Comparison of ENCODE assay signal across 8 mouse cellular contexts in the genomic region with DNA sequence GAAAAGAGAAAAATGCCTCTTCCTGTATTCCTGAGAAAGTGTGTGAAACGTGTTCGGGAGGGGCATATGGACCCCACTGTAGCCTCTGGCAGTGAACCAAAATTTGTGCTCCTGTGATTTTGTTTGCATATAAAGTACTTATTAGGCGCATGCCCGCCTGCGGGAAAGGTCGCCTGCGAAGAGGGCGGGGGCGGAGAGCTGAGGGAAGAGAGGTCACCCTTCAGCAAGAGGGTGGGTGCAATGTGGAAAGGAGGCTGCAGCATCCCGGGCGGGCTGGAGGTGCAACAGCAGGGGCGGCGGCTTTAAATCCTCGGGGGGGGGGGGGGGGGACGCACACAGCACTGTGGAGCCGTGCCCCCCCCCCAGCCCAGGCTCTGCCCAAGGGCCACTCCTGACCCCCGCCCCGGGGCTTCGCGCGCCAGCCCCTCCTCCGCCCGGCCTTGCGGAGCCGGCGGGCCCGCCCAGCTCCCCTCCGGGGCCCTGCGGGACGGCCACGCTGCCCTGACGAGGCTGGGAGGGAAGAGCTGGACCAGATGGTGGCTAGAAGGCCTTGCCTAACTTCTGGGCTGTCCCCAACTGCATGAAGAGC.
A peak's percentile ranks its signal among the peaks of the same experiment; 100 is the strongest.
DNase-seq lines count a peak whose midpoint lies in the region; ATAC-seq and TF ChIP-seq lines count a peak whose summit lies in the region.

No protein-coding gene starts in this region.

- intact Hi-C loops in left cerebral cortex, adult 2 months (cut with DNase I) = no loop called here
- intact Hi-C loops in left cerebral cortex, postnatal 36 days (cut with DNase I) = no loop called here

- H3K4me3 ChIP-seq in left cerebral cortex, adult 2 months = 0 out of 2 replicates have a peak overlapping the region, but pooled peaks have one; percentile 11
- H3K4me3 ChIP-seq in forebrain, embryonic 15.5 days = peak overlapping the region; percentile 45
- H3K4me3 ChIP-seq in intestine, embryonic 14.5 days (ENCODE audit: low read depth, low read length) = peak overlapping the region; percentile 36
- no peak overlapping the region; a peak in 1 of 4 replicates for H3K4me3 ChIP-seq in liver, embryonic 14.5 days (ENCODE audit: insufficient read depth in 1 of 2, low read depth in 2 of 2, low read length in 2 of 2)
- peak overlapping the region; percentile 37 for H3K4me3 ChIP-seq in stomach, embryonic 14.5 days (ENCODE audit: low read depth, low read length)

- no peak for TF ChIP-seq CTCF in left cerebral cortex, adult 2 months (IDR thresholded peaks at IDR 0.05)
- no peak for TF ChIP-seq CTCF in liver, embryonic 14.5 days (IDR thresholded peaks at IDR 0.05; ENCODE audit: low read depth)

- peak overlapping the region; percentile 80 for H3K4me2 ChIP-seq in forebrain, embryonic 15.5 days (replicated peaks)
- H3K4me2 ChIP-seq in intestine, embryonic 14.5 days (ENCODE audit: low read length) = peak overlapping the region; percentile 64
- H3K4me2 ChIP-seq in liver, embryonic 14.5 days (ENCODE audit: low read depth) = peak overlapping the region; percentile 18
- peak overlapping the region; percentile 79 for H3K4me2 ChIP-seq in stomach, embryonic 14.5 days (replicated peaks; ENCODE audit: low read depth, low read length)

- ATAC-seq in forebrain, embryonic 15.5 days (replicated peaks) = peak; percentile 91
- peak; percentile 80 for ATAC-seq in intestine, embryonic 14.5 days (replicated peaks; ENCODE audit: low FRiP score, low TSS enrichment, low read depth)
- no peak for ATAC-seq in liver, embryonic 14.5 days (ENCODE audit: insufficient read depth)
- peak; percentile 80 for ATAC-seq in stomach, embryonic 14.5 days (ENCODE audit: insufficient number of reproducible peaks, insufficient read depth, low FRiP score, low read depth)

- H3K36me3 ChIP-seq in forebrain, embryonic 15.5 days = no peaks in the 10 kb centered on the region
- H3K36me3 ChIP-seq in intestine, embryonic 14.5 days (ENCODE audit: control insufficient read depth, insufficient read depth, low read length) = no peaks in the 10 kb centered on the region
- no peaks in the 10 kb centered on the region for H3K36me3 ChIP-seq in liver, embryonic 14.5 days (replicated peaks; ENCODE audit: control insufficient read depth, insufficient read depth, low read depth)
- no peaks in the 10 kb centered on the region for H3K36me3 ChIP-seq in stomach, embryonic 14.5 days (ENCODE audit: control insufficient read depth, insufficient read depth, low read length)

- TF ChIP-seq EP300 in liver, embryonic 14.5 days (IDR thresholded peaks at IDR 0.05; ENCODE audit: low read depth) = no peak

- peak in 1 of 2 experiments; percentile 10 for DNase-seq in left cerebral cortex, adult 2 months (ENCODE audit: extremely low spot score in 1 of 2, low spot score in 2 of 2)
- DNase-seq in left cerebral cortex, postnatal 36 days (ENCODE audit: low spot score in 2 of 2) = no peak
- DNase-seq in cerebellum, adult 9-10 months = peak; percentile 1
- peak; percentile 63 for DNase-seq in intestine, embryonic 14.5 days (ENCODE audit: low spot score)
- DNase-seq in liver, embryonic 14.5 days (ENCODE audit: low read depth in 3 of 3, low spot score in 3 of 3) = no peak
- DNase-seq in thymus, adult 18-20 months = no peak

- peak overlapping the region; percentile 39; the same call in 1 of the 2 replicates for H3K9ac ChIP-seq in forebrain, embryonic 15.5 days (replicated peaks)
- H3K9ac ChIP-seq in intestine, embryonic 14.5 days (ENCODE audit: low read length) = peak overlapping the region; percentile 27; the same call in 1 of the 2 replicates
- H3K9ac ChIP-seq in liver, embryonic 14.5 days (replicated peaks) = no peak overlapping the region
- peak overlapping the region; percentile 10; the same call in 1 of the 2 replicates for H3K9ac ChIP-seq in stomach, embryonic 14.5 days (replicated peaks; ENCODE audit: low read depth, low read length)

- no peaks in the 10 kb centered on the region for H3K27me3 ChIP-seq in forebrain, embryonic 15.5 days
- no peaks in the 10 kb centered on the region for H3K27me3 ChIP-seq in intestine, embryonic 14.5 days (replicated peaks; ENCODE audit: control insufficient read depth, insufficient read depth, low read length)
- no peaks in the 10 kb centered on the region for H3K27me3 ChIP-seq in liver, embryonic 14.5 days (ENCODE audit: control insufficient read depth, insufficient read depth, low read length)
- H3K27me3 ChIP-seq in stomach, embryonic 14.5 days (ENCODE audit: control insufficient read depth, insufficient read depth, low read length) = no peaks in the 10 kb centered on the region

- H3K27ac ChIP-seq in left cerebral cortex, adult 2 months = no peak overlapping the region
- H3K27ac ChIP-seq in forebrain, embryonic 15.5 days (replicated peaks) = peak overlapping the region; percentile 61
- no peak overlapping the region for H3K27ac ChIP-seq in intestine, embryonic 14.5 days (ENCODE audit: low read depth)
- no peak overlapping the region for H3K27ac ChIP-seq in liver, embryonic 14.5 days
- peak overlapping the region; percentile 27; the same call in 1 of the 2 replicates for H3K27ac ChIP-seq in stomach, embryonic 14.5 days (ENCODE audit: low read length)

- H3K9me3 ChIP-seq in forebrain, embryonic 15.5 days = no peaks in the 10 kb centered on the region
- H3K9me3 ChIP-seq in intestine, embryonic 14.5 days (ENCODE audit: control insufficient read depth, low read length) = no peaks in the 10 kb centered on the region
- no peaks in the 10 kb centered on the region for H3K9me3 ChIP-seq in liver, embryonic 14.5 days (ENCODE audit: control insufficient read depth, low read length)
- no peaks in the 10 kb centered on the region for H3K9me3 ChIP-seq in stomach, embryonic 14.5 days (ENCODE audit: control insufficient read depth, low read depth, low read length)

- under 1% methylated on average over 25 of the region's 32 CpGs for WGBS in forebrain, embryonic 15.5 days
- WGBS in intestine, embryonic 14.5 days = 4% methylated on average over 27 of the region's 32 CpGs
- 12% methylated on average over 25 of the region's 32 CpGs for WGBS in liver, embryonic 14.5 days (ENCODE audit: insufficient replicate concordance)
- 2% methylated on average over 19 of the region's 32 CpGs for WGBS in stomach, embryonic 14.5 days

- peaks cover 8% of the 10 kb centered on the region for H3K4me1 ChIP-seq in forebrain, embryonic 15.5 days
- peaks cover 4% of the 10 kb centered on the region; the same call in 1 of the 2 replicates for H3K4me1 ChIP-seq in intestine, embryonic 14.5 days (replicated peaks; ENCODE audit: control insufficient read depth, insufficient read depth, low read length)
- no peaks in the 10 kb centered on the region for H3K4me1 ChIP-seq in liver, embryonic 14.5 days (replicated peaks; ENCODE audit: control insufficient read depth in 2 of 2, insufficient read depth in 2 of 2, low read length in 1 of 2)
- 0 out of 2 replicates have a peak, but pooled peaks cover 4% of the 10 kb centered on the region for H3K4me1 ChIP-seq in stomach, embryonic 14.5 days (ENCODE audit: control insufficient read depth, insufficient read depth, low read length)

Comparison
In these comparisons a context has a peak if more than half of its experiments do, and no peak if none do; other contexts are left out.
1. DNase-seq: peak in cerebellum, adult 9-10 months (single experiment) and intestine, embryonic 14.5 days (single experiment); none in left cerebral cortex, postnatal 36 days (0 of 2), liver, embryonic 14.5 days (0 of 3) and thymus, adult 18-20 months (0 of 2).
2. H3K27ac ChIP-seq: peak in forebrain, embryonic 15.5 days (single experiment) and stomach, embryonic 14.5 days (single experiment); none in left cerebral cortex, adult 2 months (single experiment), intestine, embryonic 14.5 days (single experiment) and liver, embryonic 14.5 days (single experiment).
3. H3K4me3 ChIP-seq: peak in left cerebral cortex, adult 2 months (single experiment), forebrain, embryonic 15.5 days (single experiment), intestine, embryonic 14.5 days (single experiment) and stomach, embryonic 14.5 days (single experiment); none in liver, embryonic 14.5 days (0 of 2).
4. H3K4me2 ChIP-seq: peak in every context shown above with its lines; median percentile 80 in forebrain, embryonic 15.5 days; 79 in stomach, embryonic 14.5 days; 64 in intestine, embryonic 14.5 days; 18 in liver, embryonic 14.5 days.